Comparison of ENCODE assay signal across 9 mouse cellular contexts in genomic region chr4:142065835-142066234, GRCm38 (mm10). TPM values are rescaled to one million over a fixed set of nuclear protein-coding genes. Genes with fewer than 3 reads are reported as not detected.
DNase-seq lines count a peak whose midpoint lies in the region; ATAC-seq and TF ChIP-seq lines count a peak whose summit lies in the region.
"Had no signal": no experiment of that assay in that cellular context is flagged by ENCODE, and none has a peak within 500 bp of the region (broad histone marks: within the 10 kb centered on the region; RNA-seq: fewer than 3 reads in every experiment).

No protein-coding gene starts in this region.

- no peak for DNase-seq in liver, adult 2 months (ENCODE audit: extremely low read depth, low read depth, low spot score)
- no peak for DNase-seq in liver
- DNase-seq in heart, embryonic 10.5 days (ENCODE audit: low spot score), result no peak
- DNase-seq in embryo, embryonic 9.5 days (ENCODE audit: extremely low spot score), result no peak
- no peak for DNase-seq in layer of hippocampus, adult 11-12 months (ENCODE audit: low spot score)
- DNase-seq in left cerebral cortex, adult 18-20 months (ENCODE audit: low spot score in 2 of 2), result no peak

- WGBS in liver, adult 2 months, result 74% methylated on average over 6 of the region's 6 CpGs
- WGBS in heart, embryonic 10.5 days, result 50% methylated on average over 6 of the region's 6 CpGs
- WGBS in intestine, embryonic 16.5 days, result 35% methylated on average over 6 of the region's 6 CpGs
- WGBS in neural tube, embryonic 15.5 days, result 79% methylated on average over 6 of the region's 6 CpGs

- no peaks in the 10 kb centered on the region for H3K9me3 ChIP-seq in heart, embryonic 10.5 days
- H3K9me3 ChIP-seq in intestine, embryonic 16.5 days (ENCODE audit: control insufficient read depth, low read length), result no peaks in the 10 kb centered on the region
- H3K9me3 ChIP-seq in neural tube, embryonic 15.5 days (replicated peaks), result no peaks in the 10 kb centered on the region
- H3K9me3 ChIP-seq: embryonic facial prominence, embryonic 13.5 days had no signal

- H3K9ac ChIP-seq in liver, adult 2 months (ENCODE audit: low read depth, low read length), result no peak overlapping the region
- peak overlapping the region; percentile 17; the same call in 1 of the 2 replicates for H3K9ac ChIP-seq in intestine, embryonic 16.5 days (ENCODE audit: low read depth, low read length)
- no peak overlapping the region for H3K9ac ChIP-seq in neural tube, embryonic 15.5 days (replicated peaks)
- H3K9ac ChIP-seq: embryonic facial prominence, embryonic 13.5 days had no signal

- H3K36me3 ChIP-seq in liver, adult 2 months (ENCODE audit: control insufficient read depth, insufficient read depth, low read length), result no peaks in the 10 kb centered on the region
- H3K36me3 ChIP-seq in heart, embryonic 10.5 days, result no peaks in the 10 kb centered on the region
- no peaks in the 10 kb centered on the region for H3K36me3 ChIP-seq in intestine, embryonic 16.5 days (ENCODE audit: control insufficient read depth, insufficient read depth, low read length)
- no peaks in the 10 kb centered on the region for H3K36me3 ChIP-seq in neural tube, embryonic 15.5 days
- H3K36me3 ChIP-seq: embryonic facial prominence, embryonic 13.5 days had no signal

- H3K27ac ChIP-seq in liver, adult 2 months (replicated peaks; ENCODE audit: insufficient read depth, low read depth, low read length), result peak overlapping the region; percentile 86
- peak overlapping the region; percentile 47; the same call in 1 of the 2 replicates for H3K27ac ChIP-seq in heart, embryonic 10.5 days
- H3K27ac ChIP-seq in intestine, embryonic 16.5 days (ENCODE audit: low read length), result peak overlapping the region; percentile 79
- H3K27ac ChIP-seq in neural tube, embryonic 15.5 days (replicated peaks), result peak overlapping the region; percentile 18; the same call in 1 of the 2 replicates
- H3K27ac ChIP-seq: embryonic facial prominence, embryonic 13.5 days had no signal

- H3K4me3 ChIP-seq in liver, adult 2 months (ENCODE audit: insufficient read depth, low read depth, low read length), result no peak overlapping the region
- no peak overlapping the region for H3K4me3 ChIP-seq in heart, embryonic 10.5 days
- no peak overlapping the region for H3K4me3 ChIP-seq in intestine, embryonic 16.5 days (ENCODE audit: low read length)
- no peak overlapping the region for H3K4me3 ChIP-seq in neural tube, embryonic 15.5 days (replicated peaks)
- H3K4me3 ChIP-seq: embryonic facial prominence, embryonic 13.5 days had no signal

- H3K4me1 ChIP-seq in liver, adult 2 months (ENCODE audit: control insufficient read depth, insufficient read depth, low read length), result peaks cover 21% of the 10 kb centered on the region
- H3K4me1 ChIP-seq in heart, embryonic 10.5 days, result peaks cover 52% of the 10 kb centered on the region
- peaks cover 66% of the 10 kb centered on the region for H3K4me1 ChIP-seq in intestine, embryonic 16.5 days (ENCODE audit: control insufficient read depth, insufficient read depth, low read length)
- peaks cover 30% of the 10 kb centered on the region for H3K4me1 ChIP-seq in neural tube, embryonic 15.5 days

- no peak for TF ChIP-seq CTCF in liver, adult 2 months (IDR thresholded peaks at IDR 0.05; ENCODE audit: low read depth, low read length)

- no peak for TF ChIP-seq POLR2A in liver, adult 2 months (IDR thresholded peaks at IDR 0.05; ENCODE audit: extremely low read depth, insufficient read depth, low read length)

- ATAC-seq in intestine, embryonic 16.5 days, result peak; percentile 29
- ATAC-seq in neural tube, embryonic 15.5 days (ENCODE audit: low FRiP score), result no peak

- H3K4me2 ChIP-seq in intestine, embryonic 16.5 days (ENCODE audit: low read depth, low read length), result no peak overlapping the region
- no peak overlapping the region for H3K4me2 ChIP-seq in neural tube, embryonic 15.5 days
- H3K4me2 ChIP-seq: embryonic facial prominence, embryonic 13.5 days had no signal

- H3K79me2 ChIP-seq in liver, adult 2 months (ENCODE audit: control insufficient read depth, insufficient read depth, low read length), result peaks cover 7% of the 10 kb centered on the region; the same call in 1 of the 2 replicates

- no peaks in the 10 kb centered on the region for H3K27me3 ChIP-seq in liver, adult 2 months (ENCODE audit: control insufficient read depth, insufficient read depth, low read length)
- H3K27me3 ChIP-seq in heart, embryonic 10.5 days (ENCODE audit: insufficient read depth, poor library complexity, severe bottlenecking), result no peaks in the 10 kb centered on the region
- no peaks in the 10 kb centered on the region for H3K27me3 ChIP-seq in intestine, embryonic 16.5 days (replicated peaks; ENCODE audit: control insufficient read depth, insufficient read depth, low read length)
- H3K27me3 ChIP-seq in neural tube, embryonic 15.5 days (replicated peaks), result 0 out of 2 replicates have a peak, but pooled peaks cover 3% of the 10 kb centered on the region

RNA-seq across cellular contexts. Expression of gene Tmem51, which starts 18.3 kb away (rescaled TPM):
- total RNA-seq in liver, adult 2 months (2014; rRNA removed), result 4.1 and 6.8 TPM in 2 replicates
- polyA plus RNA-seq in liver, adult 2 months (2012; rRNA removed), result 4.0 and 13.3 TPM in 2 replicates
- 21.0 and 25.9 TPM in 2 replicates for polyA plus RNA-seq in heart, embryonic 10.5 days (2016; fragmentation: Nextera tagmentation; extraction: Ambion mirVana)
- polyA plus RNA-seq in intestine, embryonic 16.5 days (2015; fragmentation: Nextera tagmentation; extraction: Ambion mirVana), result 160 and 206 TPM in 2 replicates
- polyA plus RNA-seq in neural tube, embryonic 15.5 days (2015; fragmentation: Nextera tagmentation; extraction: Ambion mirVana), result 5.9 and 11.0 TPM in 2 replicates
- total RNA-seq in left cerebral cortex, adult 18-20 months (2021), result 1 to 10 TPM; 5.3 to 5.7 TPM

RNA-seq across cellular contexts. Expression of gene Fhad1, which starts 51.0 kb away (rescaled TPM):
- total RNA-seq in liver, adult 2 months (2014; rRNA removed), result 0.40 and 2.4 TPM in 2 replicates
- polyA plus RNA-seq in liver, adult 2 months (2012; rRNA removed), result 0.06 and 0.41 TPM in 2 replicates
- polyA plus RNA-seq in heart, embryonic 10.5 days (2016; fragmentation: Nextera tagmentation; extraction: Ambion mirVana), result 3.4 and 5.2 TPM in 2 replicates
- 1.4 and 2.3 TPM in 2 replicates for polyA plus RNA-seq in intestine, embryonic 16.5 days (2015; fragmentation: Nextera tagmentation; extraction: Ambion mirVana)
- polyA plus RNA-seq in neural tube, embryonic 15.5 days (2015; fragmentation: Nextera tagmentation; extraction: Ambion mirVana), result 4.5 and 4.8 TPM in 2 replicates
- 1 to 10 TPM; 7.4 to 9.1 TPM for total RNA-seq in left cerebral cortex, adult 18-20 months (2021)

Comparison
In these comparisons a context has a peak if more than half of its experiments do, and no peak if none do; other contexts are left out.
1. H3K27ac ChIP-seq: peak in every context shown above with its lines; median percentile 86 in liver, adult 2 months; 79 in intestine, embryonic 16.5 days; 47 in heart, embryonic 10.5 days; 18 in neural tube, embryonic 15.5 days.